Mouse (Mus musculus): ENCODE data around the gene Ano2. TPM values are rescaled to one million over a fixed set of nuclear protein-coding genes. Genes with fewer than 3 reads are reported as not detected.

The Ano2 gene
- polyA plus RNA-seq (2012; rRNA removed) (0.02 and 0.03 TPM in 2 replicates), polyA plus RNA-seq (2014; fragmentation: Nextera tagmentation; extraction: Ambion mirVana) (0.08 TPM in 1 of 2 replicates, not detected in the other)

DNA sequence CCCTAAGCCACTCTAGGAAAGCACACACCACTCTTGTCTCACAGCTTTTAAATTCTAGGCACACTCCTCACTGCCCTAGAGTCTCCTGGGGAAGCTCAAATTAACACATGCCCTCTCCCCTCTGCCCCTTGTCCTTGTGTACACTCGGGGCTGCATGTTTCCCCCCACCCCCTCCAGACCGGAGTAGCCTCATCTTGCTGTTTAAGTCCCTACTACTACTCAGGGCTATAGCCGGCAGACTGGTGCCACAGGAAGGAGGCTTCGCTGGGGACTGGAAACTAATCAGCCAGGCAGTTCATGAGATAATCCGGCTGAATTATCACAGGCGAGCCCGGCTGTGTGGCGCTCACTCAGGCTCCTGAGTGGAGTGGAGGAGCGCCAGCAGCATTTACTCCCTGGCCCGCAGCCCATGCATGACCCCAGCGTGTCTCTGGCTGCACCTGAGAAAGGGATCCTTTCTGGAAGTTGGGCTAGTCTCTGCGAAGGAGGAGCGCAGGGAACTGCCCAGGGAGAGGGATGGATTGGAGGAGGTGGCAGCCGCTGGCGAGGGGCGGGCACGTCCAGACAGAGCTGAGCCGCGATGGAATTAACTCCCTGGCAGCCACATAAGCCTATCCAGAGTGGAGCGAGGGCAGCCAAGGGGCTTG lies at the start of gene Ano2:
TSS of gene Ano2 (plus strand) at position 363 of the 647 bp plus-strand sequence.
- 18% methylated on average over 20 of the region's 20 CpGs for WGBS (ENCODE audit: insufficient replicate concordance)
- Histone ChIP-seq H3K4me1 (replicated peaks; ENCODE audit: control insufficient read depth in 2 of 2, insufficient read depth in 2 of 2, low read length in 1 of 2) (no peaks in the 10 kb centered on the region), H3K9ac (replicated peaks) (no peak within 1 kb of the TSS), H3K27ac (no peak within 1 kb of the TSS), H3K9me3 (ENCODE audit: control insufficient read depth, low read length) (no peaks in the 10 kb centered on the region), H3K27me3 (ENCODE audit: control insufficient read depth, insufficient read depth, low read length) (no peaks in the 10 kb centered on the region), H3K36me3 (replicated peaks; ENCODE audit: control insufficient read depth, insufficient read depth, low read depth) (no peaks in the 10 kb centered on the region), H3K4me2 (ENCODE audit: low read depth) (no peak within 1 kb of the TSS), H3K4me3 (ENCODE audit: insufficient read depth in 1 of 2, low read depth in 2 of 2, low read length in 2 of 2) (no peak within 1 kb of the TSS)
- no peak for TF ChIP-seq EP300 (IDR thresholded peaks at IDR 0.05; ENCODE audit: low read depth)
- TF ChIP-seq CTCF (IDR thresholded peaks at IDR 0.05; ENCODE audit: low read depth), result no peak
- DNase-seq (ENCODE audit: low read depth in 3 of 3, low spot score in 3 of 3), result no peak
- no peak for ATAC-seq (ENCODE audit: insufficient read depth)

DNA sequence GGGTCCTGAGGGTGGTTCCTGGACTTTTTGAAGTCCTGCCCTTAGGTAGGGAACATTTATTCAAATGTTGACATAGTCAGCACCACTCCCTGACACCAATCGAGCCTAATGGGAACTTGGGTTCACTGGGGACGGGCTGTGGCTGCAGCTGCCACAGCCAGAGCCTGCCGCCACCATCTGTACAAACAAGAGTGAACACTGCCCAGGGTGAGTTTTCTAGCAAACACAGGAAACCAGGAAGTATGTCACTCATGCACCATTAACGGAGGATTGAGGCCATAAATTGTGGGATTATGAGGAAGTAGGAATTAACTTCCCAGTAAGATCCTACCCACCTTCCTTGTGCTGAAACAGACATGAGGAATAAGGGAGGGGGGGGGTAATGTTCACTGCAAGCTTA lies 49.7 kb upstream of the Ano2 start:
- no peaks in the 10 kb centered on the region for H3K27me3 ChIP-seq (ENCODE audit: control insufficient read depth, insufficient read depth, low read length)
- no peaks in the 10 kb centered on the region for H3K36me3 ChIP-seq (replicated peaks; ENCODE audit: control insufficient read depth, insufficient read depth, low read depth)
- no peak for TF ChIP-seq CTCF (IDR thresholded peaks at IDR 0.05; ENCODE audit: low read depth)
- H3K9ac ChIP-seq (replicated peaks), result no peak overlapping the region
- ATAC-seq (ENCODE audit: insufficient read depth), result no peak
- no peaks in the 10 kb centered on the region for H3K9me3 ChIP-seq (ENCODE audit: control insufficient read depth, low read length)
- WGBS (ENCODE audit: insufficient replicate concordance), result 18% methylated on average over 4 of the region's 4 CpGs
- no peak overlapping the region for H3K4me3 ChIP-seq (ENCODE audit: insufficient read depth in 1 of 2, low read depth in 2 of 2, low read length in 2 of 2)
- H3K4me1 ChIP-seq (replicated peaks; ENCODE audit: control insufficient read depth in 2 of 2, insufficient read depth in 2 of 2, low read length in 1 of 2), result no peaks in the 10 kb centered on the region
- no peak overlapping the region for H3K4me2 ChIP-seq (ENCODE audit: low read depth)
- H3K27ac ChIP-seq, result no peak overlapping the region
- DNase-seq (ENCODE audit: low read depth in 3 of 3, low spot score in 3 of 3), result no peak

DNA sequence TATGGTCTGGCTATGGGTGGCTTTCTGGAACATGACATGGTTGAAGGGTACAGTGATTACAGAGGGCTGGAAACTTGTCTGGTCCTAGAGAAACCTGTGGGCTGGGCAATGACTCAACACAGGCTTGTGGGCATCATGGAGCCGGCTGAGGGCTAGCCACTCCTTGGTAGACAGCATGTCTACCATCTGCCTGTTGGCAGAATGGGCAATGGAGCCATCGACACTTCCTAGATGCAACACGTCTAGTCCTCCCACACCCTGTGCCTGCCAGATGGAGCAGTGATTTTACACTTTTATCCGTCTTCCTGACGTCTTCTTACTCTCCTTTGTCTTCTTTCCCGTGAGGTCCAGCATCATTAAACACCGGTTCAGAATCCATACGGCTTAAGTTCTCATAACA lies 49.1 kb upstream of the Ano2 start:
- Histone ChIP-seq H3K4me1 (replicated peaks; ENCODE audit: control insufficient read depth in 2 of 2, insufficient read depth in 2 of 2, low read length in 1 of 2) (no peaks in the 10 kb centered on the region), H3K9me3 (ENCODE audit: control insufficient read depth, low read length) (no peaks in the 10 kb centered on the region), H3K4me2 (ENCODE audit: low read depth) (no peak overlapping the region), H3K9ac (replicated peaks) (no peak overlapping the region), H3K36me3 (replicated peaks; ENCODE audit: control insufficient read depth, insufficient read depth, low read depth) (no peaks in the 10 kb centered on the region), H3K27ac (no peak overlapping the region), H3K27me3 (ENCODE audit: control insufficient read depth, insufficient read depth, low read length) (no peaks in the 10 kb centered on the region), H3K4me3 (ENCODE audit: insufficient read depth in 1 of 2, low read depth in 2 of 2, low read length in 2 of 2) (no peak overlapping the region)
- 74% methylated on average over 8 of the region's 8 CpGs for WGBS (ENCODE audit: insufficient replicate concordance)
- no peak for ATAC-seq (ENCODE audit: insufficient read depth)
- no peak for DNase-seq (ENCODE audit: low read depth in 3 of 3, low spot score in 3 of 3)
- TF ChIP-seq EP300 (IDR thresholded peaks at IDR 0.05; ENCODE audit: low read depth) (no peak), CTCF (IDR thresholded peaks at IDR 0.05; ENCODE audit: low read depth) (no peak)

DNA sequence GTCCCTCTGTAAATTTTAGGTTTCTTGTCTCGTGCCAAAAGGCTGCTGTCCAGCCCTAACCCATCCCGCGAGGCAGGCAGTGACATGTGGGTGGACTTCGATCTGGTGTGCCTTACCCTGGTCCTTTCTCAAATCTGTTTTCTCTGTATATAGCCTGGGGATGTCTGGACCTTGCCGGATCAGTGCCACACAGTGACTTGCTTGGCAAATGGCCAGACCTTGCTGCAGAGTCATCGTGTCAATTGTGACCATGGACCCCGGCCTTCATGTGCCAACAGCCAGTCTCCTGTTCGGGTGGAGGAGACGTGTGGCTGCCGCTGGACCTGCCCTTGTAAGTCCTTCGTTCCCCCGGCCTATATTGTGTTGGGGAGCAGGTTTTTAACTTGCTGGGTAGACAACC lies 41.3 kb upstream of the Ano2 start:
- H3K9ac ChIP-seq (replicated peaks), result no peak overlapping the region
- no peaks in the 10 kb centered on the region for H3K9me3 ChIP-seq (ENCODE audit: control insufficient read depth, low read length)
- H3K4me3 ChIP-seq (ENCODE audit: insufficient read depth in 1 of 2, low read depth in 2 of 2, low read length in 2 of 2), result no peak overlapping the region
- no peak for DNase-seq (ENCODE audit: low read depth in 3 of 3, low spot score in 3 of 3)
- H3K27me3 ChIP-seq (ENCODE audit: control insufficient read depth, insufficient read depth, low read length), result no peaks in the 10 kb centered on the region
- H3K4me1 ChIP-seq (replicated peaks; ENCODE audit: control insufficient read depth in 2 of 2, insufficient read depth in 2 of 2, low read length in 1 of 2), result no peaks in the 10 kb centered on the region
- no peak overlapping the region for H3K27ac ChIP-seq
- WGBS (ENCODE audit: insufficient replicate concordance), result 67% methylated on average over 12 of the region's 12 CpGs
- no peaks in the 10 kb centered on the region for H3K36me3 ChIP-seq (replicated peaks; ENCODE audit: control insufficient read depth, insufficient read depth, low read depth)
- no peak overlapping the region for H3K4me2 ChIP-seq (ENCODE audit: low read depth)
- no peak for ATAC-seq (ENCODE audit: insufficient read depth)
- TF ChIP-seq EP300 (IDR thresholded peaks at IDR 0.05; ENCODE audit: low read depth), result no peak
- no peak for TF ChIP-seq CTCF (IDR thresholded peaks at IDR 0.05; ENCODE audit: low read depth)

DNA sequence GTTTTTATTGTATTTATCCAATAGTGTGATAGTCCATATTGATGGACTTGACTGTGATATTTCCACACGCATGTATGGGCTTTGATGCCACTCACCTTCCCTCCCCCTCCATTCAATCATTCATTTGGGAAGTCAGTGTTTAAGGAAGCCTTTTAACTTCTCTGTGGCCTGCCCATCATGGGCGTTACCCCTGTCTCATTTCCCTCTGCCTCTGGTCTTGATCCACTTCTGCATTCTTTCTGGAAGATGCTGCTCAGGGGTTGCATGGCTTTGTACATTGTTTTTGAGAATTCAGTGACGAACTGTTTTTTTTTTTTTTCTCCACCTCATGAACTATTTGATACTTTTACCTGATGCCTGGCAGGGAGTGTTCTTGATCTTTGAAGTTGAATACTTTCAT lies 38.9 kb upstream of the Ano2 start:
- Histone ChIP-seq H3K9me3 (ENCODE audit: control insufficient read depth, low read length) (no peaks in the 10 kb centered on the region), H3K4me3 (ENCODE audit: insufficient read depth in 1 of 2, low read depth in 2 of 2, low read length in 2 of 2) (no peak overlapping the region), H3K9ac (replicated peaks) (no peak overlapping the region), H3K4me2 (ENCODE audit: low read depth) (no peak overlapping the region), H3K36me3 (replicated peaks; ENCODE audit: control insufficient read depth, insufficient read depth, low read depth) (no peaks in the 10 kb centered on the region), H3K4me1 (replicated peaks; ENCODE audit: control insufficient read depth in 2 of 2, insufficient read depth in 2 of 2, low read length in 1 of 2) (no peaks in the 10 kb centered on the region), H3K27me3 (ENCODE audit: control insufficient read depth, insufficient read depth, low read length) (no peaks in the 10 kb centered on the region), H3K27ac (no peak overlapping the region)
- no peak for DNase-seq (ENCODE audit: low read depth in 3 of 3, low spot score in 3 of 3)
- no peak for ATAC-seq (ENCODE audit: insufficient read depth)
- 48% methylated on average over 3 of the region's 3 CpGs for WGBS (ENCODE audit: insufficient replicate concordance)
- no peak for TF ChIP-seq EP300 (IDR thresholded peaks at IDR 0.05; ENCODE audit: low read depth)

Measured in liver, embryonic 14.5 days (tissue).